Mouse (Mus musculus) bone marrow macrophage, adult 2 months (primary cell): ENCODE data around the gene Golga4.

ENCODE experiments used
- CTCF ChIP-seq: IDR thresholded peaks from 2 replicates; pipeline ENCODE4 v1.5.1; 2012; ENCODE audit warnings: low read depth, mild to moderate bottlenecking, low read length, moderate library complexity
- POLR2A ChIP-seq: IDR thresholded peaks from 2 replicates; pipeline ENCODE4 v1.6.1; 2012; ENCODE audit warnings: mild to moderate bottlenecking, low read depth, low read length, borderline replicate concordance

- no peak for TF ChIP-seq CTCF
- TF ChIP-seq POLR2A, result no peak
These were observed 17.0 kb upstream of the Golga4 start for GRCm38 (mm10) chr9:118488896-118489578.
